Mouse (Mus musculus): ENCODE data around the gene Prpf19. TPM values are rescaled to one million over a fixed set of nuclear protein-coding genes. Genes with fewer than 3 reads are reported as not detected.

Gene Prpf19
- polyA plus RNA-seq, 1 experiment, result 86.2 TPM

- Histone ChIP-seq H3K4me3 (ENCODE audit: control insufficient read depth, low read depth, low read length) (no peak overlapping the region), H3K36me3 (ENCODE audit: control insufficient read depth, insufficient read depth, low read length) (no peaks in the 10 kb centered on the region; the same call in 1 of the 2 replicates), H3K27me3 (ENCODE audit: control insufficient read depth, insufficient read depth, low read length) (no peaks in the 10 kb centered on the region), H3K27ac (ENCODE audit: control insufficient read depth, insufficient read depth, low read depth, low read length) (no peak overlapping the region), H3K4me1 (ENCODE audit: control insufficient read depth, insufficient read depth, low read length) (peaks cover 11% of the 10 kb centered on the region)
- TF ChIP-seq CTCF (IDR thresholded peaks at IDR 0.05; ENCODE audit: control insufficient read depth, insufficient read depth, insufficient replicate concordance, low read depth, low read length), result no peak
- no peak for TF ChIP-seq POLR2A (IDR thresholded peaks at IDR 0.05; ENCODE audit: control insufficient read depth, low read depth, low read length)
Observed at GRCm38 (mm10) chr19:10938771-10939170, 43.7 kb downstream of the Prpf19 start.

GRCm38 (mm10) chr19:10940097-10940800, 45.2 kb downstream of the Prpf19 start:
- Histone ChIP-seq H3K4me1 (ENCODE audit: control insufficient read depth, insufficient read depth, low read length) (peaks cover 11% of the 10 kb centered on the region), H3K27me3 (ENCODE audit: control insufficient read depth, insufficient read depth, low read length) (no peaks in the 10 kb centered on the region), H3K4me3 (ENCODE audit: control insufficient read depth, low read depth, low read length) (peak overlapping the region; percentile 67), H3K36me3 (ENCODE audit: control insufficient read depth, insufficient read depth, low read length) (no peaks in the 10 kb centered on the region; the same call in 1 of the 2 replicates), H3K27ac (ENCODE audit: control insufficient read depth, insufficient read depth, low read depth, low read length) (no peak overlapping the region)
- 0 out of 2 replicates have a peak, but pooled peaks have one; percentile 6 for TF ChIP-seq POLR2A (IDR thresholded peaks at IDR 0.05; ENCODE audit: control insufficient read depth, low read depth, low read length)
- TF ChIP-seq CTCF (IDR thresholded peaks at IDR 0.05; ENCODE audit: control insufficient read depth, insufficient read depth, insufficient replicate concordance, low read depth, low read length), result peak; percentile 81

GRCm38 (mm10) chr19:10940801-10941457, 45.9 kb downstream of the Prpf19 start:
- peaks cover 11% of the 10 kb centered on the region for H3K4me1 ChIP-seq (ENCODE audit: control insufficient read depth, insufficient read depth, low read length)
- H3K4me3 ChIP-seq (ENCODE audit: control insufficient read depth, low read depth, low read length), result peak overlapping the region; percentile 67
- no peaks in the 10 kb centered on the region for H3K27me3 ChIP-seq (ENCODE audit: control insufficient read depth, insufficient read depth, low read length)
- no peak overlapping the region for H3K27ac ChIP-seq (ENCODE audit: control insufficient read depth, insufficient read depth, low read depth, low read length)
- H3K36me3 ChIP-seq (ENCODE audit: control insufficient read depth, insufficient read depth, low read length), result no peaks in the 10 kb centered on the region; the same call in 1 of the 2 replicates
- TF ChIP-seq CTCF (IDR thresholded peaks at IDR 0.05; ENCODE audit: control insufficient read depth, insufficient read depth, insufficient replicate concordance, low read depth, low read length) (no peak), POLR2A (IDR thresholded peaks at IDR 0.05; ENCODE audit: control insufficient read depth, low read depth, low read length) (0 out of 2 replicates have a peak, but pooled peaks have one; percentile 3)

GRCm38 (mm10) chr19:10943955-10944354, 48.9 kb downstream of the Prpf19 start:
- TF ChIP-seq CTCF (IDR thresholded peaks at IDR 0.05; ENCODE audit: control insufficient read depth, insufficient read depth, insufficient replicate concordance, low read depth, low read length), result no peak
- no peak for TF ChIP-seq POLR2A (IDR thresholded peaks at IDR 0.05; ENCODE audit: control insufficient read depth, low read depth, low read length)
- no peaks in the 10 kb centered on the region; the same call in 1 of the 2 replicates for H3K36me3 ChIP-seq (ENCODE audit: control insufficient read depth, insufficient read depth, low read length)
- H3K4me3 ChIP-seq (ENCODE audit: control insufficient read depth, low read depth, low read length), result no peak overlapping the region
- no peaks in the 10 kb centered on the region for H3K27me3 ChIP-seq (ENCODE audit: control insufficient read depth, insufficient read depth, low read length)
- no peak overlapping the region for H3K27ac ChIP-seq (ENCODE audit: control insufficient read depth, insufficient read depth, low read depth, low read length)
- H3K4me1 ChIP-seq (ENCODE audit: control insufficient read depth, insufficient read depth, low read length), result peaks cover 16% of the 10 kb centered on the region

- TF ChIP-seq CTCF (IDR thresholded peaks at IDR 0.05; ENCODE audit: control insufficient read depth, insufficient read depth, insufficient replicate concordance, low read depth, low read length), result no peak
- no peak for TF ChIP-seq POLR2A (IDR thresholded peaks at IDR 0.05; ENCODE audit: control insufficient read depth, low read depth, low read length)
- no peaks in the 10 kb centered on the region; the same call in 1 of the 2 replicates for H3K36me3 ChIP-seq (ENCODE audit: control insufficient read depth, insufficient read depth, low read length)
Observed at GRCm38 (mm10) chr19:10946506-10946905, 51.5 kb downstream of the Prpf19 start.

GRCm38 (mm10) chr19:10947219-10947618, 52.2 kb downstream of the Prpf19 start:
- no peaks in the 10 kb centered on the region; the same call in 1 of the 2 replicates for H3K36me3 ChIP-seq (ENCODE audit: control insufficient read depth, insufficient read depth, low read length)

More at GRCm38 (mm10) chr19:10946506-10946905, 51.5 kb downstream of the Prpf19 start:
- Histone ChIP-seq H3K27me3 (ENCODE audit: control insufficient read depth, insufficient read depth, low read length) (no peaks in the 10 kb centered on the region), H3K4me1 (ENCODE audit: control insufficient read depth, insufficient read depth, low read length) (peaks cover 5% of the 10 kb centered on the region), H3K27ac (ENCODE audit: control insufficient read depth, insufficient read depth, low read depth, low read length) (no peak overlapping the region), H3K4me3 (ENCODE audit: control insufficient read depth, low read depth, low read length) (peak overlapping the region; percentile 98)

GRCm38 (mm10) chr19:10948416-10948815, 53.4 kb downstream of the Prpf19 start:
- Histone ChIP-seq H3K27me3 (ENCODE audit: control insufficient read depth, insufficient read depth, low read length) (no peaks in the 10 kb centered on the region), H3K4me1 (ENCODE audit: control insufficient read depth, insufficient read depth, low read length) (peaks cover 5% of the 10 kb centered on the region), H3K4me3 (ENCODE audit: control insufficient read depth, low read depth, low read length) (peak overlapping the region; percentile 98), H3K27ac (ENCODE audit: control insufficient read depth, insufficient read depth, low read depth, low read length) (no peak overlapping the region), H3K36me3 (ENCODE audit: control insufficient read depth, insufficient read depth, low read length) (no peaks in the 10 kb centered on the region; the same call in 1 of the 2 replicates)
- TF ChIP-seq POLR2A (IDR thresholded peaks at IDR 0.05; ENCODE audit: control insufficient read depth, low read depth, low read length) (no peak), CTCF (IDR thresholded peaks at IDR 0.05; ENCODE audit: control insufficient read depth, insufficient read depth, insufficient replicate concordance, low read depth, low read length) (no peak)

More at GRCm38 (mm10) chr19:10947219-10947618, 52.2 kb downstream of the Prpf19 start:
- peak overlapping the region; percentile 37; the same call in 1 of the 2 replicates for H3K27ac ChIP-seq (ENCODE audit: control insufficient read depth, insufficient read depth, low read depth, low read length)
- TF ChIP-seq CTCF (IDR thresholded peaks at IDR 0.05; ENCODE audit: control insufficient read depth, insufficient read depth, insufficient replicate concordance, low read depth, low read length) (no peak), POLR2A (IDR thresholded peaks at IDR 0.05; ENCODE audit: control insufficient read depth, low read depth, low read length) (no peak)
- peak overlapping the region; percentile 98 for H3K4me3 ChIP-seq (ENCODE audit: control insufficient read depth, low read depth, low read length)
- H3K27me3 ChIP-seq (ENCODE audit: control insufficient read depth, insufficient read depth, low read length), result no peaks in the 10 kb centered on the region
- H3K4me1 ChIP-seq (ENCODE audit: control insufficient read depth, insufficient read depth, low read length), result peaks cover 5% of the 10 kb centered on the region
